Mouse (Mus musculus) CH12.LX (cell line): ENCODE results near the gene Clpb. TPM values are rescaled to one million over a fixed set of nuclear protein-coding genes. Genes with fewer than 3 reads are reported as not detected.

Experiments
- DNase-seq: peaks from one replicate; pipeline ENCODE4 v3.0.0-alpha.2; 2013; ENCODE audit errors: extremely low read depth
- H3K27ac ChIP-seq: 2 replicates; pipeline ENCODE4 v1.5.1; 2012; ENCODE audit warnings: low read depth, mild to moderate bottlenecking, control low read depth, moderate library complexity; ENCODE audit not compliant: insufficient read depth
- H3K27me3 ChIP-seq: replicated peaks from 2 replicates; pipeline ENCODE3; 2012; ENCODE audit warnings: inconsistent platforms
- H3K36me3 ChIP-seq, 2 experiments: replicated peaks in 1 of 2; 2 replicates each; pipeline versions ENCODE3 to v1.6.1; 2012; ENCODE audit warnings: inconsistent platforms in 1 of 2, low read length in 1 of 2, mild to moderate bottlenecking in 1 of 2, mixed read lengths in 1 of 2, moderate library complexity in 1 of 2; ENCODE audit not compliant: control insufficient read depth in 1 of 2, insufficient read depth in 1 of 2
- H3K4me1 ChIP-seq, 2 experiments: 2 replicates each; pipeline ENCODE4 v1.6.1; 2012; ENCODE audit warnings: inconsistent platforms in 1 of 2, moderate library complexity in 1 of 2; ENCODE audit not compliant: insufficient read depth in 2 of 2, control insufficient read depth in 1 of 2
- H3K4me2 ChIP-seq: 2 replicates; pipeline ENCODE4 v1.6.1; 2012; ENCODE audit warnings: low read depth, mild to moderate bottlenecking, control low read depth; ENCODE audit not compliant: poor library complexity, insufficient read depth, severe bottlenecking
- H3K4me3 ChIP-seq, 3 experiments: fragments of 150-350 bp in 1 of 3; sonication (generic) in 1 of 3; replicated peaks in 1 of 3; 2 replicates each; pipeline versions ENCODE3 to v1.5.1; 2011 to 2012; ENCODE audit warnings: low read depth in 2 of 3, low read length in 2 of 3, mild to moderate bottlenecking in 2 of 3, moderate library complexity in 2 of 3, control low read depth in 1 of 3, improper control_type of control experiment in 1 of 3, inconsistent platforms in 1 of 3, mixed read lengths in 1 of 3; ENCODE audit not compliant: poor library complexity in 1 of 3
- H3K79me2 ChIP-seq: replicated peaks from 2 replicates; pipeline ENCODE4 v1.6.1; 2012; ENCODE audit warnings: mild to moderate bottlenecking, moderate library complexity; ENCODE audit not compliant: control insufficient read depth, poor library complexity, insufficient read depth, severe bottlenecking; ENCODE audit errors: extremely low read depth
- H3K9ac ChIP-seq: 2 replicates; pipeline ENCODE4 v1.6.1; 2012; ENCODE audit warnings: low read depth, mild to moderate bottlenecking, control low read depth, moderate library complexity; ENCODE audit not compliant: insufficient read depth
- H3K9me3 ChIP-seq: replicated peaks from 2 replicates; pipeline ENCODE3; 2012; ENCODE audit warnings: low read length, inconsistent platforms, mixed read lengths
- BHLHE40 ChIP-seq: IDR thresholded peaks from 2 replicates; pipeline ENCODE4 v1.6.1; 2011; ENCODE audit warnings: mild to moderate bottlenecking, low read depth, low read length, improper control_type of control experiment
- CHD1 ChIP-seq: IDR thresholded peaks from 2 replicates; pipeline ENCODE4 v1.6.1; 2012; ENCODE audit warnings: low read depth, low read length, improper control_type of control experiment, inconsistent platforms
- CHD2 ChIP-seq: IDR thresholded peaks from 2 replicates; pipeline ENCODE4 v1.6.1; 2011; ENCODE audit warnings: low read length, improper control_type of control experiment
- E2F4 ChIP-seq: IDR thresholded peaks from 2 replicates; pipeline ENCODE4 v1.6.1; 2011; ENCODE audit warnings: low read depth, low read length, improper control_type of control experiment; ENCODE audit not compliant: insufficient replicate concordance
- ELF1 ChIP-seq: IDR thresholded peaks from 2 replicates; pipeline ENCODE4 v1.6.1; 2014; ENCODE audit warnings: low read depth, mild to moderate bottlenecking, inconsistent platforms, low read length, improper control_type of control experiment
- EP300 ChIP-seq: IDR thresholded peaks from 2 replicates; pipeline ENCODE4 v1.6.1; 2011; ENCODE audit warnings: low read length, improper control_type of control experiment
- ETS1 ChIP-seq: conservative IDR thresholded peaks from 2 replicates; pipeline ENCODE4 v1.6.1; 2012; ENCODE audit warnings: low read depth, mild to moderate bottlenecking, inconsistent platforms, low read length, improper control_type of control experiment, moderate library complexity
- HCFC1 ChIP-seq: IDR thresholded peaks from 2 replicates; pipeline ENCODE4 v1.6.1; 2012; ENCODE audit warnings: low read depth, mild to moderate bottlenecking, inconsistent platforms, low read length, improper control_type of control experiment
- JUN ChIP-seq: IDR thresholded peaks from 2 replicates; pipeline ENCODE4 v1.6.1; 2011; ENCODE audit warnings: low read depth, mild to moderate bottlenecking, low read length, improper control_type of control experiment, moderate library complexity; ENCODE audit not compliant: insufficient read depth
- JUND ChIP-seq: conservative IDR thresholded peaks from 2 replicates; pipeline ENCODE4 v1.6.1; 2011; ENCODE audit warnings: low read depth, low read length, improper control_type of control experiment
- KAT2A ChIP-seq: IDR thresholded peaks from 2 replicates; pipeline ENCODE4 v1.6.1; 2012; ENCODE audit warnings: low read length, improper control_type of control experiment, inconsistent platforms; ENCODE audit not compliant: insufficient replicate concordance
- MAZ ChIP-seq: IDR thresholded peaks from 2 replicates; pipeline ENCODE4 v1.6.1; 2012; ENCODE audit warnings: low read depth, mild to moderate bottlenecking, inconsistent platforms, low read length, improper control_type of control experiment, moderate library complexity
- MEF2A ChIP-seq: IDR thresholded peaks from 2 replicates; pipeline ENCODE4 v1.6.1; 2014; ENCODE audit warnings: low read depth, mild to moderate bottlenecking, inconsistent platforms, low read length, improper control_type of control experiment, borderline replicate concordance
- PAX5 ChIP-seq: IDR thresholded peaks from 2 replicates; pipeline ENCODE4 v1.6.1; 2012; ENCODE audit warnings: low read length, inconsistent platforms, mixed read lengths
- POLR2A ChIP-seq: IDR thresholded peaks from 2 replicates; pipeline ENCODE4 v1.6.1; 2011; ENCODE audit warnings: low read depth, mild to moderate bottlenecking, improper control_type of control experiment, low read length
- POLR2AphosphoS2 ChIP-seq: IDR thresholded peaks from 2 replicates; pipeline ENCODE4 v1.6.1; 2011; ENCODE audit warnings: low read depth, low read length, improper control_type of control experiment
- RCOR1 ChIP-seq: conservative IDR thresholded peaks from 2 replicates; pipeline ENCODE4 v1.6.1; 2012; ENCODE audit warnings: low read depth, mild to moderate bottlenecking, inconsistent platforms, low read length, improper control_type of control experiment
- SMC3 ChIP-seq: IDR thresholded peaks from 2 replicates; pipeline ENCODE4 v1.6.1; 2011; ENCODE audit warnings: low read depth, low read length, improper control_type of control experiment
- TBP ChIP-seq: conservative IDR thresholded peaks from 2 replicates; pipeline ENCODE4 v1.6.1; 2011; ENCODE audit warnings: low read depth, low read length, improper control_type of control experiment
- TCF12 ChIP-seq: IDR thresholded peaks from 2 replicates; pipeline ENCODE4 v1.6.1; 2014; ENCODE audit warnings: low read depth, mild to moderate bottlenecking, inconsistent platforms, low read length, improper control_type of control experiment
- UBTF ChIP-seq: IDR thresholded peaks from 2 replicates; pipeline ENCODE4 v1.6.1; 2012; ENCODE audit warnings: low read depth, mild to moderate bottlenecking, inconsistent platforms, low read length, improper control_type of control experiment, moderate library complexity
- USF1 ChIP-seq: IDR thresholded peaks from 2 replicates; pipeline ENCODE4 v1.6.1; 2014; ENCODE audit warnings: low read depth, mild to moderate bottlenecking, inconsistent platforms, low read length, improper control_type of control experiment
- ZC3H11A ChIP-seq: IDR thresholded peaks from 2 replicates; pipeline ENCODE4 v1.6.1; 2012; ENCODE audit warnings: low read depth, mild to moderate bottlenecking, inconsistent platforms, low read length, improper control_type of control experiment
- ZKSCAN1 ChIP-seq: IDR thresholded peaks from 2 replicates; pipeline ENCODE4 v1.6.1; 2012; ENCODE audit warnings: low read depth, inconsistent platforms, low read length, improper control_type of control experiment, borderline replicate concordance
- dilution Hi-C: fragments of 300-500 bp; cut with MboI; formaldehyde crosslinking; loops from 2 replicates; pipeline ENCODE4 v1.14.3; 2020; ENCODE audit warnings: low sequenced_read_pairs; ENCODE audit not compliant: extremely low pct_unique_long_range_greater_than_20kb, extremely low pct_ligation_motif_present
- in situ Hi-C: fragments of 300-500 bp; cut with MboI; formaldehyde crosslinking; loops from 3 replicates; pipeline ENCODE4 v1.14.3; 2019; ENCODE audit warnings: low sequenced_read_pairs, low pct_ligation_motif_present, low pct_unique_long_range_greater_than_20kb, mixed read lengths
- polyA plus RNA-seq: library from polyadenylated mRNA; unstranded; fragments of >175 nt; gene quantifications from 2 replicates; pipeline ENCODE4 v1.2.1, GENCODE M21; 2012; ENCODE audit warnings: low read depth; ENCODE audit not compliant: insufficient read length
- total RNA-seq, 2 experiments: library from RNA; depleted of rRNA; stranded (reverse); fragments of 300-350 nt in 1 of 2; fragments of >200 nt in 1 of 2; gene quantifications; 2 replicates each; pipeline ENCODE4 v1.2.3; 2012 to 2014

Gene Clpb
- total and polyA plus RNA-seq, 3 experiments, result 25.5 to 68.4 (median 41.7) TPM

DNA sequence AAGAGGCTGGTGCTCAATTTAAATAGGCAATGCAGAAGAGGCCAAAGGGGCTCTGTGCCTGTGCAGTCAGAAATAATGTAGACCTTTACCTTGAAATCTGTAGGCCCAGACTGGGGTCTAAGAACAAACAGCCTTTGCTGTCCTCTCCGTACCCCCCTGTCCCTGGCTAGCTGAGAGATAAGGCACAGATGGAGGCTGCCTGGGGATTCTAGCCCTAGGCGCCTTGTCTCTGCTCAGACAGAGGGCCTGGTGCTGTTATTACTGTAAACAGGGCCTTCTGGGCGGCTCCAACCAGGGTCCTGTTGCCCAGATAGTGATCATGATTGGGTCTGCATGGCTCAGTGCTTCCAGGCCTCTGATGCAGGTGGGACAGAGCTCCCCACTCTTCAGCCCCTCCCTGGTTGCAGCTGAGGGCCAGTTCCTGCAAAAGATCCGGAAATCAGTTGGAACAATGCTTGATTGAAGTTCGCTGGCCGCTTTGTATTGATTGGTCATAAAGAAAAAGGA, 18.2 kb downstream of the Clpb start:
- no peaks in the 10 kb centered on the region for H3K9me3 ChIP-seq
- no peak overlapping the region for H3K4me2 ChIP-seq
- peaks cover 0 to 60% of the 10 kb centered on the region in 2 experiments for H3K36me3 ChIP-seq
- TF ChIP-seq USF1 (no peak), PAX5 (no peak)
- no peak overlapping the region for H3K27ac ChIP-seq
- DNase-seq, result no peak
- dilution Hi-C loops, result no loop called here
- H3K4me1 ChIP-seq, result peaks cover 3 to 27% of the 10 kb centered on the region in 2 experiments; a peak in 2 of 4 replicates
- H3K4me3 ChIP-seq, result no peak overlapping the region
- no peak overlapping the region for H3K9ac ChIP-seq
- in situ Hi-C loops, result no loop called here
- H3K79me2 ChIP-seq, result 0 out of 2 replicates have a peak, but pooled peaks cover 2% of the 10 kb centered on the region
- no peaks in the 10 kb centered on the region for H3K27me3 ChIP-seq

DNA sequence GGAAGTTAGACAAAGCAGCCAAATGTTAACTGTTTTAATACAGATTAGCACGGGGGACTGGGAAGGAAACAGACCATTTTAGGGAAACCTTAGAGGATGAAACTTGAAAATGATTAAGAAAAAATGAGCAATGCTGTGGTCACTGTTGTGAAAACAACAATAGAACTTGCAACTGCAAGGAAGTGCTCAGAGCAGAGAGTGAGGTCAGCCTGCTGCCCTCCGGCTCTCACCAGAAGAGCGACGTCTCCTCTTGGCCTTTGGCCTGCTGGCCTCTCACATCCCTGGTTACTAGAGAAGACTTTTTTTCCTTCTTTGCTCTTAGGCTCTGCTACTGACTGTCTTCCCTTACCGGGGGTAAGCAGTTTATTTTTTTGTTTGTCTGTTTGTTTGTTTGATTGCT, 19.5 kb downstream of the Clpb start:
- H3K9me3 ChIP-seq, result no peaks in the 10 kb centered on the region
- dilution Hi-C loops, result no loop called here
- peaks cover 3 to 27% of the 10 kb centered on the region in 2 experiments; a peak in 2 of 4 replicates for H3K4me1 ChIP-seq
- H3K36me3 ChIP-seq, result peaks cover 7 to 65% of the 10 kb centered on the region in 2 experiments
- no peak for DNase-seq
- no peak overlapping the region for H3K4me3 ChIP-seq
- H3K4me2 ChIP-seq, result no peak overlapping the region
- no peak overlapping the region for H3K9ac ChIP-seq
- H3K79me2 ChIP-seq, result 0 out of 2 replicates have a peak, but pooled peaks cover 1% of the 10 kb centered on the region
- no peak overlapping the region for H3K27ac ChIP-seq
- in situ Hi-C loops, result no loop called here
- TF ChIP-seq ZC3H11A (no peak), MEF2A (no peak), RCOR1 (no peak), HCFC1 (no peak), BHLHE40 (no peak), JUND (no peak), MAZ (no peak), TCF12 (no peak), ETS1 (no peak)
- no peaks in the 10 kb centered on the region for H3K27me3 ChIP-seq

DNA sequence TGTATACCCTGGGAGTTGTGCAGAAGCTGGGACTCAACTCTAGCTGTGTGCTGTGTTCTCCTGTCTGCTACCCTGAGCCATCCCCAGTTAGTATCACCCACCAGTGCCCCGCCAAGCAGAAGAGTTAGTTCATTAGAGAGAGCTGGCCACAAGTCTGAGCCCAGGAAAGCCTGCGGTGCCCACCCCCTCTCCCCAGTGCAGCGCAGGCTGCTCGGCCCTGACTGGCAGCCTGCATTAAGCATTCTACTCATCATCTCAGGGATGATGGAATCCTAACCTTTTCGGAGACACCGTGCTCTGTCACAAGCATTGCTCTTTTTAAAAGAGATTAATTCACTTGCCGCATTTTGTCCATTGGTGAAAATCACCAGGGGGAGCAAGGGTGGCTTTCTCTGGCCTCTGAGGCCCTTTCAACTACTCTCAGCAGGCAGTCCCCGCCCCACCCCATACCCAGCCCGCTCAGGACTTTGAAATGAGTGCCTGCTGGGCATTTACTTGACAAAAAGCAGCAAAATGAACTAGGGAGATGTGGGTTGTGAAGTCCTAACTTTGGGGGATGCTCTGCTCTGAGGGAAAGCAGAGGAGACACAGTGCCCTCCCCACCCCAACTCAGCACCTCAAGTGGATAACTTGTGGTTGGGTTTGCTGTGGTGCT, 20.7 kb downstream of the Clpb start:
- H3K4me1 ChIP-seq, result peaks cover 3 to 27% of the 10 kb centered on the region in 2 experiments; a peak in 2 of 4 replicates
- H3K4me2 ChIP-seq, result no peak overlapping the region
- H3K4me3 ChIP-seq, result no peak overlapping the region
- no peak overlapping the region for H3K27ac ChIP-seq
- DNase-seq, result no peak
- TF ChIP-seq UBTF (no peak), TBP (no peak), EP300 (no peak), MEF2A (no peak), POLR2AphosphoS2 (no peak), ELF1 (no peak), CHD2 (no peak), PAX5 (no peak), SMC3 (no peak), JUN (no peak), HCFC1 (no peak), ZKSCAN1 (no peak), POLR2A (no peak), CHD1 (no peak), JUND (no peak), E2F4 (no peak), USF1 (no peak), KAT2A (no peak)
- no peaks in the 10 kb centered on the region for H3K9me3 ChIP-seq
- H3K9ac ChIP-seq, result no peak overlapping the region
- H3K27me3 ChIP-seq, result no peaks in the 10 kb centered on the region
- dilution Hi-C loops, result no loop called here
- peaks cover 12 to 71% of the 10 kb centered on the region in 2 experiments for H3K36me3 ChIP-seq
- in situ Hi-C loops, result no loop called here
- H3K79me2 ChIP-seq, result no peaks in the 10 kb centered on the region
